Mouse (Mus musculus) v-Abl transformed pro-B cells (cell line): ENCODE measurements around the gene Snrk.

Experiments used
- in situ Hi-C, 2 experiments: fragments of 400-800 bp; cut with MboI; formaldehyde crosslinking; loops; one replicate each; pipeline ENCODE4 v1.15.1; 2025; ENCODE audit not compliant: unreplicated experiment in 2 of 2

The Snrk gene

DNA sequence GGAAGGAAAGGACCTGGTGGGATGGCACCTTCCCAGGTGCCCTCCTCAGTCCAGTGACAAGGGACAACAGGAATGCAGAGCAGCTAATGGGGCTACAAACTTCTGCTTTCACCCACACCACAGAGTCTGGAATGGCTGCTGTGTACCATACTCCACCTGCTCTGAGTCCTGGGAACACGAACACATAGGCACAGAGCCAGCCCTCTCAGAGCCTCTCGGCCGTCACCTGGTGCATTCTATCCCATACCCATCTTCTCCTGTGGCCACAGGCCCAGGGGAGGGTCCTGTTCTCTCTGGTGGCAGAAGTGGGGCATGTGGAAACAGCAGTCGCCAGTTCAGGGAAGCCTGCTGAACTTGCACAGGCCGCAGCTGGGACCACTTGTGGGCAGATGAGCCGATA lies 57.7 kb downstream of the Snrk start:
- in situ Hi-C loops: loop anchor here (10.0 to 25.0 kb wide), 2 partner anchors 50 to 687 kb away; partner anchors contain the start of gene Cck (in 1 of the 2)

DNA sequence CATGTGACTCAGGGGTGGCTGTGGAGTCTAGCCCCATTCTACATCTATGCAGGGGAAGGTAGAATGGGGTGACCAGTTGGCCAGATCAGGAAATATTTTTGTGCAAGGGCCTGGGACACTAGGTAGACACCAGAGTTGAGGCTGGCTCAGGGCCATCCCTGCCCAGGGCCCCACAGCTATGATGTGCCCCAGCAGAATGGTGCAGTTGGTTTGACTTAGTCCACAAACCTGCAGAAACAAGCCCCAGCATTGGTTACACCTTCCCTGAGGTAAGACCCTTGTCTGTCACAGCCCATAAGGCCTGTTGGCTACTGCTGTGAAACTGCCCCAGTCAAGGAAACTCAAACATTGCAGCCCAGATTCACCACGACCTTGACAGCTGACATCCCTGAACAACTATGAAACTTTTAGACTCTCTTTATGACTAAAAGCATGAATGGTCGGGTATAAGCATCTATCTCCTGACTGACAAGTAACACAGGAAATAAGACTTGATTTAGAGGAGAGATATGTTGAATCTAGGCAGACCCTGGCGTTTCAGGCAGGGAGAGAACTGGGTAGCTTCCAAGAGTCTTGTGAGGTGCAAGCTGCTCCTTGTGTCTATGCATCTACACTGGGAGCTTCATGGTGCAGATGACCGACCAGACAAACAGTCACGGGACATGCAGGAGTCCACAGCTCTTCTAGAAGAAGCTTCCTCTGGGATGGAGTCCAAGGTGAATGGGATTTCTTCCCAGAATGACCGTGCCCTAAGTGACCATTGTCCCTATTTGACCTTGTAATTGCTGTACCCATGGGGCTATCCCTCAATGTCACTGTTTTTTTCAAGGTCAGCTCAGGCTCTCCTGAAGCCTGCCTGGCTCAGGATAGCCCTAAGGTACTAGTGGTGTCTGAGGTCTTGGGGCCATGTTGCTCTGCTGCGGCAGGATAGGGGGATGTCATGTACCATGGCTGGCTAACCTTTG lies 60.5 kb downstream of the Snrk start:
- in situ Hi-C loops: loop anchor here (10.0 to 25.0 kb wide), 2 partner anchors 53 to 690 kb away; partner anchors contain the start of gene Cck (in 1 of the 2)

DNA sequence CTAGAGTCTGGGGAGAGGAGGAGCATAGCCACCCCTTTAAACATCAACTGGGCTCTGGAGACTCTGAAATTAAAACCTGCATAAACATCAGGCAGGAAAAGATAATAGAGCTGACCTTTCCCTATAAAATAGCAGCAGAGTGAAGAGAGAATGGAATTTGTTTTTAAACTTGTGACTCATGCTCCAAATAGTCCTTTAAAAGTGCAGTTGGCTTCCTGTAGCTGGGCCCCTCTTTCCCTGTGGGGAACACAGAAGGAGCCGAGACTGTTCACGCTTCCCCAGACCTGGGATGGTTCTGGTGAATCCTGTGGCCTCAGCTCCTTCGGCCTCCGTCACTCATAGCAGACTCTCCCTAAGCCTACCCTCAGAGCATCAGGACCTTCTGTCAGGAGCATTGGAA lies 61.4 kb downstream of the Snrk start:
- in situ Hi-C loops: loop anchor here (10.0 to 25.0 kb wide), 2 partner anchors 54 to 691 kb away; partner anchors contain the start of gene Cck (in 1 of the 2)

DNA sequence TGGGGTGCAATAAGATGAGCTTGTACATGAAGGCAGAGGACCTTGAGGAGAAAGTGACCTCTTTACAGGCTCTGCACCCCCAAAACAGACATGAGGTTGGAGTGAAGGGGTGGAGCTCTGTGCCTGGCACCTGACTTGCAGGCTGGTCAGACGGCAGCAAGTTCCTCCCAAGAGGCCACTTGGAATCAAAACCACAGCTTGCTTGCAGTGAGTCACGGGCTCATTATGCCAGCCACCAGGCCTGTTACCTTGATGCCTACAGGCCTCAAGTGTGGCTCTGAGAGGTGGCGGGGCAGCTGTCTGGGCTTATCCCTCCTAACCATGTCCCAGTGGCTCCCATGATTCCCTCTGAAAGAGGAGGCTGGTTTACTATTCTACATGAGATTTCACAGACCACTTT lies 63.0 kb downstream of the Snrk start:
- in situ Hi-C loops: loop anchor here (10.0 to 25.0 kb wide), 2 partner anchors 305 to 693 kb away; partner anchors contain the start of gene Cck (in 1 of the 2)

DNA sequence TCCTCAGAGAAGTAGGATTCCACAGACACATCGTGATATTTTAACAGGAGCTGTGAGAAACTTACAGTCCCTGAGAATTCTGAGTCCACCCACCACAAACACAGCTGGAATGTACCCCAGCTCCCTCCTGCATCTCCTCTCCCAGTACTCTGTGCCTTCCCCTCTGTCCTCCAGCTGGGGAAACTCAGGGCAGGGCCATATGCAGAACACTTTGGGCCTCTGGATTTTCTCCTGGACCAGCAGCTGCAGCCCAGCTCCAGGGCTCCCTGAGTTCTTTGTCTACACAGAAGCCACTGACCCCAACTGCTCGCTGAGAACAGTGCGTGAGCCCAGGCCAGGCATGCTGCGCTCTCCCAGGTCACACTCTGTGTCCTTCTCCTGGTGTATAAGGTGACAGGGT lies 66.0 kb downstream of the Snrk start:
- in situ Hi-C loops: loop anchor here (10.0 to 25.0 kb wide), 2 partner anchors 308 to 696 kb away; partner anchors contain the start of gene Cck (in 1 of the 2)

DNA sequence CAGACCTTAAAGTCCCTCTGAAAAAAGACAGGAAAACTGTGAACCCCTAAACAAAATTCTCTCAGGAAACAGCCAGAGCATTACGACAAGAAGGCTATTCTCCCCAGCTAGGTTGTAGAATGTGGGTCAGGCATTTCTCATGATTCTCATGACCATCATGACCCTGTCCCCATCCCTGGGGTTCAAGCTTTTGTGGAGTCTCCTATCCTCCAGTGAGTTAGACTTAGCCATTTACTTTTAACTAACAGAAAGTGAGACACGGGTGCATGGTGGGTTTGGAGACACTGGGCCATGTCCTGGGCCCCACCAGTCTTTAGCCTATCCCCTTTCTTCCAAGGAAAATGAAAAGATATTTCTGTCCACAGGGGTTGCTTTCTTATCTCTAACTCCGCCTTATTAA lies 67.3 kb downstream of the Snrk start:
- in situ Hi-C loops: loop anchor here (10.0 to 25.0 kb wide), 2 partner anchors 310 to 697 kb away; partner anchors contain the start of gene Cck (in 1 of the 2)

DNA sequence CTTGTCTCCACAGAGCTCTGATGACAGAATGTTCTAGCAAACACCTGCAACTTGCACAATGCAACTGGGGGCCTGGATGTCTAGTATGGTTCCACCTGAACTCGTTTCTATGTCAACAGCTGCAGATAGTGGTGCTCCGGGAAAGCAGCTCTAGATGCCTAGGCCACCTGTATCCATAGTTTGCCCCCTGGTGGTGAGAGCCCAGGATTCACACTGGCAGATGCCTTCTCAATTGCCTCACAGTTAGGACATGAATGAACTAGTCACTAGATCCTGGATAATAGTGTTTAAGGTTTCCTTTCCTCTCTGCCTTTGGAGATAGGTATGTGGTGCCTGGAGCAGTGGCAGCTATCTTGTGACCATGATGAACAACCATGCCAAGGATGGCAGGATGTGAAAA lies 68.0 kb downstream of the Snrk start:
- in situ Hi-C loops: loop anchor here (5.0 to 25.0 kb wide), 4 partner anchors 68 to 698 kb away; partner anchors contain the start of genes Cck (in 1 of the 2) and Snrk (in 1 of the 2)

DNA sequence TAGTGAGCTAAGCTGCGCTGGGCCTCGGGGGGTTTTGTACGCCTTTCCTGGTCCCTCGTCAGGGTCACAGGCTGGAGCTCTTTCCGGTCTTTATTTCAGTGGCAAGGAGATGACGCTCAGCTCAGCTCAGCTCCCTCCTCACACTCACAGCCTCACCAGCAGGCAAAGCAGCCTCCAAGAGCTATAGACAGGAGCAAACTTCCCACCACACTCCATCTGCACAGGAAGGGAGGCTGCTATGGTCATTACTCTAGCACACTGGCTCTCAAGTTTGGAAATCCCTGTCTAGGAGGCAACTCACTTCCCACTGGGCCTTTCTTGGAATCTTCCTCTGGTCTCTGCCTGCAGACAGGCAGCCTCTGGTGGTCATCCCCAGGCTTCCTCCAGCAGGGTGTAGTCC lies 68.9 kb downstream of the Snrk start:
- in situ Hi-C loops: loop anchor here (5.0 to 25.0 kb wide), 4 partner anchors 69 to 699 kb away; partner anchors contain the start of genes Cck (in 1 of the 2) and Snrk (in 1 of the 2)

DNA sequence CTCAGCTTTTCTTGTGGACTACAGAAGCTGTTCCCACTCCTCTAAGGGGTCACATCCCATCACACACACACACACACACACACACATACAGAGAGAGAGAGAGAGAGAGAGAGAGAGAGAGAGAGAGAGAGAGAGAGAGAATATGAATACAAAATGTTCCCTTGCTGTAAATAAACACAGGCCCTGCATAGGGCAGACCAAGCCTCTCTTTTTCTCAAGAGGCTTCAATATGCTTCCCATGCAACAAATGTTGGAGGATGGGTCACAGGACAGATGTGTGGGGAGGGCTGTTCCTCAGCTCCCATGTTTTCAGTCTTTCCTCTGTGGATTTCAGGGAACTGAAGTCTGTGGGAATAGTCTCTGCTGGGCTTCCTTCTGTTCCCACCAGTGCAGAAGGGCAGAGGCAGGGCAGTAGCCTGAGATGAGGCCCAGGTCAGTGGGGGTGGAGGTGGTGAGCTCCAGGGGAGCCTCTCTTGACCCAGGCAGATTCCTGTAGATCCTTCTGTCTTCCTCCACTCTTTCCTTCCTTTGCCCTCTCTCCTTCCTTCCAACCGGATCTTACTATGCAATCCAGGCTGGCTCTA lies 69.7 kb downstream of the Snrk start:
- in situ Hi-C loops: loop anchor here (5.0 to 25.0 kb wide), 4 partner anchors 69 to 699 kb away; partner anchors contain the start of genes Cck (in 1 of the 2) and Snrk (in 1 of the 2)

DNA sequence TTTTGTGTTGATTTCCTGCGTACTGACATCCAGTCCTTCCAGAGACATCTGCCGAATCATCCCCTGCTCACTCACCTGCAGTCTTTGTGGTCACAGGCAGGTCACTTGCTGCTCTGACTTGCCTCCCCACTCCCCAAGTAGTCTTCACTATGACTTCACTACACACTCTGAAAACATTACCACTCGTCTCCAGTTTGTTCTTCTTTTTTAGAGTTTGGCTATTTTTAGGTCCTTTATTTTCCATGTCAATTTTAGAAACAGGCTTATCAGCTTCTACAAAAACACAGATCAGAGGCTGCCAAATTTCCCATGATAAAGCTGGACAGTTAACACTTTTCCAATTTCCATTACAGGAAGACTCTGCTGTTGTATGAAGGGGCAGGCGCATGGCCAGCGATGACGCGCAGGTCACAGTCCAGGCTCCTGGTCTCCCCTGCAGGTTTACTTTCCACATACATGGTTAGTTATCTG lies 70.4 kb downstream of the Snrk start:
- in situ Hi-C loops: loop anchor here (5.0 to 25.0 kb wide), 4 partner anchors 70 to 700 kb away; partner anchors contain the start of genes Cck (in 1 of the 2) and Snrk (in 1 of the 2)

DNA sequence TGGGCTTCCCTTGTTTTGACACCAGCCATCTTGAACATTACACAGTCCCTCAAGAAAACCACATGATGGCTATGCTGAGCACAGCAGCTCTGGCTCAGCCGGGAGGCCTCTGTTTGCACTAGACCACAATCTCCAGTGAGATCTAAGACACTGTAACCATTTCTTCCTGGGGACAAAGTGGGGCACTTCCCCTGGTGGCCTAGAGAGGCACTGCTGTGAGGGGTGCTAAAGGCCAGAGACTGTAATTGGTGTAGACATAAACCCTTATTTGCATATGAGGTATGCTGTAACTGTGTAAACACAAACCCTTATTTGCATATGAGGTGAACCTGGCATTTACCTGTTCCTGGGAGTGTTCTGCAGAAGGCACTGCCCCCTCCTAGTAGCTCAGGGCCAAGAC lies 71.7 kb downstream of the Snrk start:
- in situ Hi-C loops: loop anchor here (5.0 to 25.0 kb wide), 4 partner anchors 71 to 701 kb away; partner anchors contain the start of genes Cck (in 1 of the 2) and Snrk (in 1 of the 2)

DNA sequence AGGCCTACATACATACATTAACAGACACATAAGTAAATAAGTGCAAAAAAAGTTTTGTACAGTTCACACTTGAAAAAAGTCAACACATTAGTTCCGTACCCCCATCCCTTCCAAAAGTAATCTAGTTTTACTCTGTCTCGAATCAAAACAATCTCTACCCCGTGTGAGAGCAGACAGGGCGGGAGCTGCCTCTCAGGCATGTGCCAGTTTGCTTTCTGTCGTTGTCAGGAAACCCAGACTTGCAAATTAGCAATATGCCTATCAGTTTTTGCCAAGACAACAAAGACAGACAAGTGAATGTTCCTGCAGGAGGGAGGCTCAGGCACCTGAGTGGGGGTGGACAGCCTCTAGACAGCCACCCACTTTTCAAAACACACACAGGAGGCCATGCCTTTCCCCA lies 76.3 kb downstream of the Snrk start:
- in situ Hi-C loops: loop anchor here in 1 of 2 experiments (25.0 kb wide), 1 partner anchor 706 kb away; the partner anchor contains the start of gene Cck

DNA sequence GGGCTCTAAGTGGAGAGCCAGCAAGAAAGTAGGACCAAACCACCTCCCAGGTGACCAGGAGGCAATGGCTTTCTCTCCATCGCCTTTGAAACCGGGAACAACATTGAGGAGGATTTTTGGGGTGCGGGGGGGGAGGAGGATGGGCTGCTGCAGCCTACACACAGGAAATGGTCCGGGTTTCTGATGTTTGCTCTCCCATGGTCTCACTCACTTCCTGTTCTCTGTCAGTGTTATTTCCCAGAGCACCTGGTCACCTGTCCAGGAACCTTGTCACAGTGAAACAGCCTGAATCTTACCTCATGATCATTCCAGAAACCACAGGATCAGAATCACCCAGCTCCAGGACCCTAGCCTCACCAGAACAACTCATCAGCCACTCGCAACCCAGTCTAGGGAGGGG lies 76.8 kb downstream of the Snrk start:
- in situ Hi-C loops: loop anchor here in 1 of 2 experiments (25.0 kb wide), 1 partner anchor 707 kb away; the partner anchor contains the start of gene Cck

DNA sequence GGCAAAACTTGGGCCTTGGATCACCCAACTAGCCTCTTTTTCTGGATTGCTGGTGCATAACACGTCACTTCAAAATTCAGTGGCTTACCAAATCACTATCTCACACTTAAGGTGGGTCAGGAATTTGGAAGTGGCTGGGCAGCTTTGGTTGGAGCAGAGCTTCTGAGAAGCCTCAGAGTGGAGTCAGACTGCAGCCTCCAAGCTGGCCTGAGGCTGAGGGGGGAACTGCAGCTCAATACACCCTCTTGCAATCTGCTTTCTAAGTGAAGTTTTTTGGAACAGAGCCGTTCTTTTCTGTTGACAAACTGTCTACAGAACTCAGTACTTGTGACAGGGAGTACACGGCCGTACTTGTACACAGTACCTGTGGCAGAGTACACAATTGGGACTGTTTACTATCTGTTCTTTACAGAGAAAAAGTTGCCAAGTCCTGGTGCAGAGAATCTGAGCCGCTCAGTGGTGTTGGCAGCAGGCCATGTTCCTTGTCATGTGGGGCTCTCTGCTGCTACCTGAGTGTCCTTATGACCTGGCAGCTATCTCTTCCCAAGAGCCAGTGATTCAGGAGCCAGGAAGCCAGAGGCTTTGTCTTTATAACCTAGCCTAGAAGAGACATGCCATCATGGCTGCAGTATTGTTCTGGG lies 78.1 kb downstream of the Snrk start:
- in situ Hi-C loops: loop anchor here in 1 of 2 experiments (25.0 kb wide), 1 partner anchor 708 kb away; the partner anchor contains the start of gene Cck

DNA sequence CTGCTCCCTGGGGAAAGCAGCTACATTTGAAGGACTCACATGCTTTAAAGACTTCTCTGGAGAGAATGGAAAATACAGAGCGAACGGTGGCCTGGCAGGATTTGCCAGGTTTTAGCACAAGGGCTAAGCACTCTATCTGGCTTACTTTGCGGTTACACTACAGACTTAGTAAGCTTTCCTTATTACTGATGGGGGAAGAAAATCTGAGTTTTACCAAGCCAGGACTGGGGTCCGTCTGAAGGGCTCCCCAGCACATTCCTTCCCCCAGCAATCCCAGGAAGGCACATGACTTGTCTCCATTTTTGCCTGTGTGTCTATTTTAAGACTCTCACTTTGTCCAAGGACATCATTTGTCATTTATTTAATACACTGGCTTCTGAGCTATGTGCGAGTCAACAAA lies 80.0 kb downstream of the Snrk start:
- in situ Hi-C loops: loop anchor here in 1 of 2 experiments (25.0 kb wide), 1 partner anchor 710 kb away; the partner anchor contains the start of gene Cck

DNA sequence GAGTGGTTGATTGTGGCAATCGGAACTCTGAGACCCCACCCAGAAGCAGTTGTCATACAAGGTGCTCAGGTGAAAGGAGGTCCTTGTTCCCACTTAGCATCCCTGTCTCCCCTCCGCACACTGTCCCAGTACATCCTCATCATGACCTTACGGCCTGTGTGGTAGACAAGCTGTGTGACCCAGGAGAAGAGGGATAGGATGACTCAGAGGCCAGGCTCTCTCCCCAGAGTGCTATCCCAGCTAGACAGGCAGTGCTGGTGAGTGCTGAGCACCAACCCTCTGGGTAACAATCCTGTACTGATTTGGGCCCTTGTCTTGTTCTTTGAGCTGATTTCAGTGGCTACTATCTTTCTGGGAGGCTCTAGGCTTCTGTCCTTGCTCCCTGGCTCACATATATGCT lies 81.6 kb downstream of the Snrk start:
- in situ Hi-C loops: loop anchor here in 1 of 2 experiments (25.0 kb wide), 1 partner anchor 711 kb away; the partner anchor contains the start of gene Cck

DNA sequence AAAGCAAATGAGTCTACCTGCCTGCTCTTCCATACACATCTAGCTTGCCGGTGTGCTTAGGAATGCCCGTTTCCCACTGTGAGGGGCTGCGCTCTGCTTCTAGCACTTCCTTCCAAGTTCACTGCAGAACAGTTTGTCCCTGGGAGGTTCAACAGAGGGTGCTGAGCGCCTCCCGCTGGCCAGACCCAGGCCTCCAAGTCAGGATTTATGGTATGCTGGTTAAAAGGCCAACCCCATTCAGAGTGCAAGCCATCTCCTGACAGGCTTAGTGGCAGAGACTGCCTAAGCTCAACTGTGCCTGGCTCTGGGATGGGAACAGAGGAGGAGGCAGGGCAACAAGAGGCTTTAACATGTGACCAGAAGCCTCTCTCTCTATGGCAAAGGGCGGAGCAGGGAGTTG lies 82.2 kb downstream of the Snrk start:
- in situ Hi-C loops: loop anchor here in 1 of 2 experiments (25.0 kb wide), 1 partner anchor 712 kb away; the partner anchor contains the start of gene Cck

DNA sequence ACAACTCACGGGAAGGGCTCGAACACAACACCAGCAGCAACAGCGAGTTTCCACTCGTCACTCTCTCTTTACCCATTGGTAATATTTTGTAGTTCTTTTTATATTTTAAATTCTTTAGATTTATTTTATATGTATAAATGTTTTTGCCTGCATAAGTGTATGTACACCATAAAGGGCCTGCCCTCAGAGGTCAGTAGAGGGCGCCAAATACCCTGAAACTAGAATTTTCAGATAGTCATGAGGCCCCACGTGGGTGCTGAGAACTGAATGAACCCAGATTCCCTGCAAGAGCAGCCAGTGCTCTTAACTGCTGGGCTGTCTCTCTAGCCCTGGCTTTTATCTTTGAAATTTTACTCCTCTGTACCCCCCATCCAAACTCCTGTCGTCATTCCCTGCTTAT lies 87.4 kb downstream of the Snrk start:
- in situ Hi-C loops: loop anchor here in 1 of 2 experiments (10.0 kb wide), 2 partner anchors 380 to 520 kb away; no protein-coding TSS in a partner anchor

DNA sequence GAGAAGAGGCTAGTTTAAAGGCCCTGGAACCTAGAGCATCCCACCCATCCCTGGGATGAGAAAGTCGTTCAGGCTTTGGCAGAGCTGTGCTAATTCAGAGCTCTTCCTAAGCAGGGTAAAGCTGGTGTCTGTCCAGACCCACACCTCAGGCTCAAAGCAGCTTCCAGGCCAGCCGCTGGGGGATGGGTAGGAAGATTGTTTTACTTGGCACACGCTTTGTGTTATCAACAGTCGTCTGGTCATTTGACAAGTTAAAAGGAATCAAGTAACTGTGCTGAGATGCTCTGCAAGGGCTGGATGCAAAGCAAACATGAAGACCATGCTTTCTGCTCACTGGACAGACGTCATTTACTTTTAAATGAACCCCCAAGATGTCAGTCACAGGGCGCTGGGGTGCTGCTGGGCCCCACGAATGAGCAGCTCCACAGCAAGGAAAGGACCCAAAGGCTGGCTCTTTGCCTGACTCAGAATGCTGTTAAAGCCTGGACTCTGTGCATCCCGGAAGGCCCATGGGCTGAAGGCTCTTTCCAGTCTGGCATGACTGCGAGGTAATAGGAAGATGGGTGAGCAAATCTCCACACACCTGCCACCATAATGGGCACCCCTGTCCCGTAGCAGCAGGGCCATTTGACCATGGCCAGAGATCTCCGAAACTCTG lies 88.6 kb downstream of the Snrk start:
- in situ Hi-C loops: loop anchor here in 1 of 2 experiments (10.0 kb wide), 2 partner anchors 381 to 519 kb away; no protein-coding TSS in a partner anchor
